Mouse (Mus musculus): ENCODE results near the gene Mtus2. TPM values are rescaled to one million over a fixed set of nuclear protein-coding genes. Genes with fewer than 3 reads are reported as not detected.
A peak's percentile ranks its signal among the peaks of the same experiment; 100 is the strongest.

The Mtus2 gene
- polyA plus RNA-seq (2016; fragmentation: Nextera tagmentation; extraction: Ambion mirVana) = 4.5 and 15.0 TPM in 2 replicates

DNA sequence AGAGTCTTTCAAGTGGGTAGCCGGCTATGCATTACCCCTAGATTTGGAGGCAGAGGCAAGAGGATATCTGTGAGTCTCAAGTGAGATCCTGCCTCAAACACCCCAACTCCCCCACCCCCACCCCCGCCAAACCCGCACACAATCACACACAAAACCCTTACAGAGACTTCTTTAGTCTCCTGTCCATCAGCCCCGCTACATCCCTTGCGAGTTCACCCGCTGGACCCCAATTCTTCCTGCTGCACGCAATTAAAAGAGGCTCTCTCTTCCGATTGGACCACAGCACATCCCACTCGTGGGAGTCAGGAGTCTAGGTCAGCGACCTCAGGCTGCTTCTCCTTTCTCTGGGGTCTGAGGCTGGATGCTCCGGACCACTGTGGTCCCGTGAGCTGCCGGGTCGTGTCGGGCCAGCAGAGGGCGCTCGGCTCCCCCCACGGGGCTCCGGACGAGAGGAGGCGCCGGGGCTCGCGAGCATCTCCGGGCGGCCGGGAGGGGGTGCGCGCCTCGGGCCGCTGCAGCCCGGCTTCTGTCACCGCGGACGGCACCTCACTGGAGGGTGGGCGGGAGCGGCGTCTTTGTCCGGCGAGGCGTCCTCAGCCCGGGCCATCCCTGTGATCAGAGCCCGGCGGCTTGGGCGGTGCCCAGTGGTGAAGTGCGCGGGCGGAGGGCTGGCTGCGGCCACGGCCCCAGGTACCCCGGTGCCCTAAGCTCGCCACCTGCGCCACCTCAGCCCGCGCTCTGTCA is at the start of gene Mtus2:
Gene Mtus2, plus strand, starts transcription at position 500 of the 744 bp plus-strand sequence.
- WGBS = under 1% methylated on average over 55 of the region's 55 CpGs
- Histone ChIP-seq H3K27ac (peak within 1 kb of the TSS; percentile 69), H3K36me3 (no peaks in the 10 kb centered on the region), H3K9me3 (no peaks in the 10 kb centered on the region), H3K4me3 (peak within 1 kb of the TSS; percentile 74), H3K27me3 (ENCODE audit: insufficient read depth, poor library complexity, severe bottlenecking) (peaks cover 47% of the 10 kb centered on the region), H3K4me1 (replicated peaks) (peaks cover 23% of the 10 kb centered on the region)
- peak; percentile 89 for DNase-seq (ENCODE audit: low spot score)

- DNase-seq (ENCODE audit: low spot score) = no peak
- no peaks in the 10 kb centered on the region for H3K9me3 ChIP-seq
- H3K4me1 ChIP-seq (replicated peaks) = no peaks in the 10 kb centered on the region
- no peak overlapping the region for H3K27ac ChIP-seq
- WGBS = 91% methylated on average over 8 of the region's 8 CpGs
- no peak overlapping the region for H3K4me3 ChIP-seq
- H3K36me3 ChIP-seq = no peaks in the 10 kb centered on the region
- no peaks in the 10 kb centered on the region for H3K27me3 ChIP-seq (ENCODE audit: insufficient read depth, poor library complexity, severe bottlenecking)
Observed at GRCm38 (mm10) chr5:147907851-147908250, 49.3 kb upstream of the Mtus2 start.

DNA sequence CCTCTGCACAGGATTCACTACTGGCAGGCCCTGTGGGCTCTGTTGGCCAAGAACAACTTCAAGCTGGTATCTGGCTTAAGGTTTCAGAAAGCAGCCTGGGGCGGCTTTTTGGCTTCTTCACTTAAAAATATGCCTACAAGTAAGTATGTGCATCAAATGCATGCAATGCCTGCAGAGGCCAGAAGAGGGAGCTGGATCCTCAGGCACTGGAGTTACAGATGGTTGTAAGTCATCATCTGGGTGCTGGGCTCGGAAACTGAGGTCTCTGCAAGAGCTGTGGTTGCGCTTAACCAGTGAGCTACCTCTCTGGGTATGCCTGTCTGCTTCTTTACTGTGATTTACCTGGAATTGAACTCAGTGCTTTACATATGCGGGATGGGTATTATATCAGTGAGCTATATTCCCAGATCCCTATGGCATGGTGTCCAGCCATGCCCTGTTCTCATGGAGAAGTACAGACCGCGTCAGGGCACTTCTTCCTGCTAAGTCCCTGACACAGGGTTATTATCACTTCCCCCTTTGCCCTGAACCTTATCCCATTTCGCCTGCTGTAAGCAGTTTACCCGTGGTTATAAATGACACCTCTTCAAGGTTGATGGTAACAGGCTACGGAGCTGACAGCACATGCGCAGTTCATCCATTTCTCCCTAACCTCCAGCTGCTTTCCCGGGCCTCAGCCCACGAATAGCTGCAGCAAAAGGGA is 46.2 kb upstream of the Mtus2 start:
- DNase-seq (ENCODE audit: low spot score) = no peak
- H3K9me3 ChIP-seq = no peaks in the 10 kb centered on the region
- peaks cover 11% of the 10 kb centered on the region for H3K4me1 ChIP-seq (replicated peaks)
- no peaks in the 10 kb centered on the region for H3K36me3 ChIP-seq
- no peak overlapping the region for H3K4me3 ChIP-seq
- peaks cover 3% of the 10 kb centered on the region; the same call in 1 of the 2 replicates for H3K27me3 ChIP-seq (ENCODE audit: insufficient read depth, poor library complexity, severe bottlenecking)
- H3K27ac ChIP-seq = no peak overlapping the region
- WGBS = 88% methylated on average over 12 of the region's 12 CpGs

- peaks cover 3% of the 10 kb centered on the region; the same call in 1 of the 2 replicates for H3K27me3 ChIP-seq (ENCODE audit: insufficient read depth, poor library complexity, severe bottlenecking)
- H3K4me1 ChIP-seq (replicated peaks) = peaks cover 11% of the 10 kb centered on the region
- H3K9me3 ChIP-seq = no peaks in the 10 kb centered on the region
- H3K36me3 ChIP-seq = no peaks in the 10 kb centered on the region
- H3K27ac ChIP-seq = no peak overlapping the region
- no peak for DNase-seq (ENCODE audit: low spot score)
- WGBS = 90% methylated on average over 5 of the region's 5 CpGs
- H3K4me3 ChIP-seq = no peak overlapping the region
Observed at GRCm38 (mm10) chr5:147911744-147912143, 45.4 kb upstream of the Mtus2 start.

DNA sequence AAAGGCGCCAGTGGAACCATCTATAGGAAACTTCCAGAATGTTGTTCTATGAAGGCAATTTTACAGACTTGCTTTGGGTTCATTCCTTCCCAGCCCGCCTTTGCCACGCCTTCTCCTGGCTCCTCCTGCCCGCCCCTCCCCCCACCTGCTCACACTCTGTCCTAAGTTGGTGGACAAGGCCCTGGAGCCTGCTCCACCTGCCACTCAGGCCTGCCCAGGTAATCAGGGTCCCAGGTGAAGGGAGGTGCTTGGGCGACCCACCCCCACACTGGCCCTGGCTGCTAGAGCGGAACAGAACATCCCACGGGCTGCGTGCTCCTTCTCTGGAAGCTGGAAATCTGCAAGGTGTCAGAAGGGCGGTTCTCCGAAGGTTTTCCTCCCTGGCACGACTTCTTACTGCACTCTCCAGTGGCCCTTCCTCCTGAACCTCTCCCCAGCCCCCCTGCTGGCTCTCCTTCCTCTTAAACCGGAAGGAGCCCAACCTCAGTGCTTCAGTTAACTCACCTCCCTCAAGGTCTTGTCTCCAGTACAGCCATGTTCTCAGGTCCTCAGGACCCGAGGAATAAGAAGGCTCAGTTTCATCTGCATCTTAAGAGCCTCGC is 43.8 kb upstream of the Mtus2 start:
- no peak overlapping the region; the same call in 1 of the 2 replicates for H3K4me3 ChIP-seq
- H3K36me3 ChIP-seq = no peaks in the 10 kb centered on the region
- peaks cover 11% of the 10 kb centered on the region for H3K4me1 ChIP-seq (replicated peaks)
- H3K9me3 ChIP-seq = no peaks in the 10 kb centered on the region
- peaks cover 3% of the 10 kb centered on the region; the same call in 1 of the 2 replicates for H3K27me3 ChIP-seq (ENCODE audit: insufficient read depth, poor library complexity, severe bottlenecking)
- WGBS = 41% methylated on average over 14 of the region's 14 CpGs
- H3K27ac ChIP-seq = peak overlapping the region; percentile 68
- DNase-seq (ENCODE audit: low spot score) = no peak

DNA sequence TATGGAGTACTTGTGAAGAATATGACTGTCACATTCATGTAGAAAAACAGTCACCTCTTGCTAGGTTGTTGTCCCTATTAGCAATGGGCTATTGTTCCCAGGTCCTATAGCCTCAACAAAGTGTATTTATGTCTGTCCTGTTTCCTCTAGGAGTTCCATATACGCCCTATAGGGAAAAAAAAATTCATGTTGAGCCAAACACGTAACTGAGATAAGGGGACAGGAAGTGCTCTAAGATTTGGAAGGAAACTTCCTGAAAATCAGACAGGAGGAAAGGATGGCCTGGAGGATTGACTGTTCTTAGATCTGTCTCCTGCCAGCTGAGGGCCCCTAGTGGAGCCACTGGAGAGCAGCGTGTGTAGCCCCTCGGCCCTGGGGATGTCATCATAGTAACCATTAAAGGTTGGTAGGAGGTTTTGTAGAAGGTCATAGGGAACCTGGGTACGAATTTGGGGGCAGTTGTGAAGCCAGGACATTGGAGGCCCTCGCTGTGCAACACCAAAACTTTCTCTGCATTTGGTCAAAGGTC is 42.0 kb upstream of the Mtus2 start:
- peaks cover 11% of the 10 kb centered on the region for H3K4me1 ChIP-seq (replicated peaks)
- H3K9me3 ChIP-seq = no peaks in the 10 kb centered on the region
- DNase-seq (ENCODE audit: low spot score) = no peak
- peaks cover 3% of the 10 kb centered on the region; the same call in 1 of the 2 replicates for H3K27me3 ChIP-seq (ENCODE audit: insufficient read depth, poor library complexity, severe bottlenecking)
- no peak overlapping the region for H3K4me3 ChIP-seq
- no peak overlapping the region for H3K27ac ChIP-seq
- no peaks in the 10 kb centered on the region for H3K36me3 ChIP-seq
- WGBS = 53% methylated on average over 6 of the region's 6 CpGs

GRCm38 (mm10) chr5:147916171-147916570 is 40.9 kb upstream of the Mtus2 start:
- Histone ChIP-seq H3K27ac (no peak overlapping the region), H3K36me3 (no peaks in the 10 kb centered on the region), H3K27me3 (ENCODE audit: insufficient read depth, poor library complexity, severe bottlenecking) (peaks cover 3% of the 10 kb centered on the region; the same call in 1 of the 2 replicates), H3K4me1 (replicated peaks) (peaks cover 11% of the 10 kb centered on the region), H3K4me3 (no peak overlapping the region), H3K9me3 (no peaks in the 10 kb centered on the region)
- 90% methylated on average over 9 of the region's 9 CpGs for WGBS
- DNase-seq (ENCODE audit: low spot score) = no peak

DNA sequence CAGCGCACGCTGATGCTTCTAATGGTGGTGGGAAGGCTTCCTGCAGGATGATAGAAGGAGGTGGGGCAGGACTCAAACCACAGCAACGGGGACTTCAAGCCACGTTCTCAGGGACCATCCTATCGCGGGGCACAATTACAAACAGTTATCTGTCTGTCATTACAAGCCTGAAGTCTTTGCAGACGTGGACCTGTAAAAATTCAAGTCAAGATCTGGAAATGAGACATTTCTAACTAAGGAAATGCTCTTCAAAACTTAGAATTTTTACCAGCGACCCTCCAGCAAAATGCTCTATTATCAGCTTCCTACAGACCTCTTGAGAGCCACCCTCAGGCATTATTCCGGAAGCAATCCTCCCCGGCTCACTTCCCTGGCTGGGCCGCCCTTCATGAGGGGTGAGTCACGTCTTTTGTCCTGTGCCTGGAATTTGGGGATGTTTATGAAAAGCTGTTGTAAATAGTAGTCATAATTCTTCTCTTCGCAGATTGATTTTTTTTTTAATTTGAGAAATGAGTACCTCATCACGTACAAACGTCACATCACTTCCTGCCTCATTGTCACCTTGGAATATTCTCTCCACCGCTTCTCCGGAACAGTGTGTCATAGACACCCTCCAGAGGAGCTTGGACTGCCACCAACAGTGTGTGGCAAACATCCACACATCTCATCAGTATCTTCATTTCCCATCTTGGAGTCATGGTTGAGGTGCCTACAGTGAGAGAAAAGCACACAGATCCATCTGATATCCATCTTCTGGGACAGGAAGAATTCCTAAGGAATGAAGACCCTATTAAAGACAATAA is 38.9 kb upstream of the Mtus2 start:
- no peaks in the 10 kb centered on the region for H3K9me3 ChIP-seq
- DNase-seq (ENCODE audit: low spot score) = no peak
- H3K4me3 ChIP-seq = no peak overlapping the region
- 0 out of 2 replicates have a peak overlapping the region, but pooled peaks have one; percentile 16 for H3K27ac ChIP-seq
- 83% methylated on average over 17 of the region's 17 CpGs for WGBS
- peaks cover 2% of the 10 kb centered on the region; the same call in 1 of the 2 replicates for H3K27me3 ChIP-seq (ENCODE audit: insufficient read depth, poor library complexity, severe bottlenecking)
- peaks cover 9% of the 10 kb centered on the region for H3K4me1 ChIP-seq (replicated peaks)
- no peaks in the 10 kb centered on the region for H3K36me3 ChIP-seq

DNA sequence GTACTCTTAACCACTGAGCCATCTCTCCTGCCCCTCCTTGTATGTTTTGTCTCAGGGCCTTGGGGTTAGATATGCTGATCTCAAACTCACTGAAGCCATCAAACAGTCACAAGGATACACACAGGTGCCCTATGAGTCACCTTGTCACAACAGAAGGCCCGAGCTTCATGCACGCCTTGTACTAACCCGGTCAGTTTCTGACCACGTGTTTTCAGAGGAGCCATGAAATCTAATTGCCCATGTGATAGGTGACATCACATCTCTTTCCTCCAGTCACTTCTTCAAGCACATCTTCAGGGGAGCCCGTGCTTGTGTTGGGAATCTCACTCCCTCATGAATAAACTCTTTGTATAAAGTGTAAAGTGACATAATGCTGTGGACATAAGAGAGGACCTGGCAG is 32.5 kb upstream of the Mtus2 start:
- H3K9me3 ChIP-seq = no peaks in the 10 kb centered on the region
- no peaks in the 10 kb centered on the region for H3K4me1 ChIP-seq (replicated peaks)
- no peak overlapping the region for H3K4me3 ChIP-seq
- no peak for DNase-seq (ENCODE audit: low spot score)
- WGBS = 89% methylated on average over 5 of the region's 5 CpGs
- H3K27me3 ChIP-seq (ENCODE audit: insufficient read depth, poor library complexity, severe bottlenecking) = no peaks in the 10 kb centered on the region
- H3K36me3 ChIP-seq = no peaks in the 10 kb centered on the region
- H3K27ac ChIP-seq = no peak overlapping the region

- H3K36me3 ChIP-seq = no peaks in the 10 kb centered on the region
- DNase-seq (ENCODE audit: low spot score) = peak; percentile 22
- H3K27ac ChIP-seq = no peak overlapping the region
- H3K4me1 ChIP-seq (replicated peaks) = no peaks in the 10 kb centered on the region
- H3K4me3 ChIP-seq = no peak overlapping the region
- H3K27me3 ChIP-seq (ENCODE audit: insufficient read depth, poor library complexity, severe bottlenecking) = no peaks in the 10 kb centered on the region
- WGBS = 71% methylated on average over 15 of the region's 15 CpGs
- H3K9me3 ChIP-seq = no peaks in the 10 kb centered on the region
Observed at GRCm38 (mm10) chr5:147925935-147926604, 31.1 kb upstream of the Mtus2 start.

DNA sequence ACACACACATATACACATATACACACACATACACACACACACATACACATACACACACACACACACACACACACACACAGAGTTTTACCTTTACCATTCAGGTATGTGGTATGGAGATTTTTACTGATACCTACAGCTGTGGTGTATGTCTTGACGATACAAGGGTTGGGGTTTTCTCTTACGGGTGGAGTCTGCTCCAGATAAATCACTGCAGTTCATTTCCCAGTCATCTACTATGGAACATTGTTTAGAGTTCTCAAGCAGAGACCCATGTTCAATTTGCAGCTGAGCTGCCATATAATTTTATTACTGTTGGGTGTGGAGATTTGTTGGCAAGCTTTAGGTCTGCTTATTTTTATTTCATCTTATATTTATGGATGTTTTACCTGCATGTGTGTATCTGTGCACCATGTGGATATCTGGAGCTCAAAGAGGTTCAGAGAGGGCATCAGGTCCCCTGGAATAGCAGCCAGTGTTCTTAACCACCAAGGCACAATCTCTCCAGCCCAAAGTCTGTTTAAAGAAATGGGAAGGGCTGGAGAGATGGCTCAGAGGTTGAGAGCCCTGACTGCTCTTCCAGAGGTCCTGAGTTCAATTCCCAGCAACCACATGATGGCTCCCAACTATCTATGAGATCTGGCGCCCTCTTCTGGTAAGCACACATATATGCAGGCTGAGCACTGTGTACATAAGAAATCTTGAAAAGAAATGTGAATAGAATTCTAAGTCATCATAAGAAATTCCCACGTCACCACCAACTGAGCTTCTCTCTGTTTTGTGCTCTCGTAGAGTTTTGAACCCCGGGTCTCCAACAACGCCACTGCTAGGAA is 28.2 kb upstream of the Mtus2 start:
- Histone ChIP-seq H3K36me3 (no peaks in the 10 kb centered on the region), H3K9me3 (no peaks in the 10 kb centered on the region), H3K27ac (no peak overlapping the region), H3K4me1 (replicated peaks) (no peaks in the 10 kb centered on the region), H3K27me3 (ENCODE audit: insufficient read depth, poor library complexity, severe bottlenecking) (no peaks in the 10 kb centered on the region), H3K4me3 (no peak overlapping the region)
- 77% methylated on average over 7 of the region's 7 CpGs for WGBS
- no peak for DNase-seq (ENCODE audit: low spot score)
